Mouse (Mus musculus) embryonic facial prominence, embryonic 11.5 days (tissue): ENCODE results near the gene Map10. TPM values are rescaled to one million over a fixed set of nuclear protein-coding genes. Genes with fewer than 3 reads are reported as not detected.

ENCODE experiments used
- polyA plus RNA-seq: library from polyadenylated mRNA; unstranded; fragments of >200 nt; fragmentation: Nextera tagmentation; extraction: Ambion mirVana; gene quantifications from 2 replicates; pipeline ENCODE4 v1.2.1, GENCODE M21; 2014

Gene Map10
- polyA plus RNA-seq, 1 experiment from 2014 or later = 8.4 TPM

Other genes starting within 250 kb of the Map10 start
- gene Sipa1l2, start 100.0 kb upstream of the Map10 start, polyA plus RNA-seq = 9.4 and 9.6 TPM in 2 replicates
- gene Ntpcr, start 60.1 kb downstream of the Map10 start, polyA plus RNA-seq = 23.8 and 24.0 TPM in 2 replicates
- gene Pcnx2, start 228.5 kb downstream of the Map10 start, polyA plus RNA-seq = 0.07 and 0.25 TPM in 2 replicates
- gene Map3k21, start 240.6 kb downstream of the Map10 start, polyA plus RNA-seq = 0.08 and 0.10 TPM in 2 replicates